Mouse (Mus musculus) liver, adult 2 months (tissue): ENCODE results near the gene Itprip. TPM values are rescaled to one million over a fixed set of nuclear protein-coding genes. Genes with fewer than 3 reads are reported as not detected.

Experiments
- DNase-seq: peaks from one replicate; pipeline ENCODE4 v3.0.0-alpha.2; 2011; ENCODE audit warnings: low read depth, low spot score; ENCODE audit errors: extremely low read depth
- H3K27ac ChIP-seq: fragments of 200-500 bp; replicated peaks from 2 replicates; pipeline ENCODE4 v1.5.1; 2012; ENCODE audit warnings: low read depth, mild to moderate bottlenecking, control low read depth, inconsistent platforms, low read length; ENCODE audit not compliant: insufficient read depth
- H3K27me3 ChIP-seq: fragments of 200-500 bp; 2 replicates; pipeline ENCODE4 v1.6.1; 2012; ENCODE audit warnings: mild to moderate bottlenecking, moderate library complexity, low read length, inconsistent platforms; ENCODE audit not compliant: control insufficient read depth, insufficient read depth
- H3K36me3 ChIP-seq: fragments of 200-500 bp; 2 replicates; pipeline ENCODE4 v1.6.1; 2012; ENCODE audit warnings: low read length, inconsistent platforms; ENCODE audit not compliant: control insufficient read depth, insufficient read depth
- H3K4me1 ChIP-seq: fragments of 200-500 bp; 2 replicates; pipeline ENCODE4 v1.6.1; 2011; ENCODE audit warnings: low read length; ENCODE audit not compliant: control insufficient read depth, insufficient read depth
- H3K4me3 ChIP-seq: fragments of 200-500 bp; 2 replicates; pipeline ENCODE4 v1.5.1; 2011; ENCODE audit warnings: low read depth, mild to moderate bottlenecking, control low read depth, low read length, moderate library complexity; ENCODE audit not compliant: insufficient read depth
- H3K79me2 ChIP-seq: fragments of 200-500 bp; 2 replicates; pipeline ENCODE4 v1.6.1; 2012; ENCODE audit warnings: inconsistent platforms, mild to moderate bottlenecking, low read length, moderate library complexity; ENCODE audit not compliant: control insufficient read depth, insufficient read depth
- H3K9ac ChIP-seq: fragments of 200-500 bp; 2 replicates; pipeline ENCODE4 v1.6.1; 2012; ENCODE audit warnings: low read depth, mild to moderate bottlenecking, control low read depth, inconsistent platforms, low read length
- CTCF ChIP-seq: fragments of 200-500 bp; IDR thresholded peaks from 2 replicates; pipeline ENCODE4 v1.5.1; 2011; ENCODE audit warnings: low read depth, low read length, control low read depth
- POLR2A ChIP-seq: fragments of 200-500 bp; IDR thresholded peaks from 2 replicates; pipeline ENCODE4 v1.6.1; 2011; ENCODE audit warnings: low read length, control low read depth; ENCODE audit not compliant: insufficient read depth; ENCODE audit errors: extremely low read depth
- WGBS: fragments of 180-500 bp; shearing (Covaris S2); methylation state at CpG from one replicate; pipeline ENCODE4 v1.1.7; 2018; 5-methylcytosine and 5-hydroxymethylcytosine counted together
- polyA plus RNA-seq: library from polyadenylated mRNA; depleted of rRNA; stranded (reverse); fragments of >200 nt; gene quantifications from 2 replicates; pipeline ENCODE4 v1.2.3, GENCODE M21; 2012; rRNA removed
- total RNA-seq: library from RNA; depleted of rRNA; stranded (reverse); fragments of >200 nt; gene quantifications from 2 replicates; pipeline ENCODE4 v1.2.3, GENCODE M21; 2014; rRNA removed

Itprip gene
- total and polyA plus RNA-seq, 2 experiments, result 0.51 to 0.65 TPM

DNA sequence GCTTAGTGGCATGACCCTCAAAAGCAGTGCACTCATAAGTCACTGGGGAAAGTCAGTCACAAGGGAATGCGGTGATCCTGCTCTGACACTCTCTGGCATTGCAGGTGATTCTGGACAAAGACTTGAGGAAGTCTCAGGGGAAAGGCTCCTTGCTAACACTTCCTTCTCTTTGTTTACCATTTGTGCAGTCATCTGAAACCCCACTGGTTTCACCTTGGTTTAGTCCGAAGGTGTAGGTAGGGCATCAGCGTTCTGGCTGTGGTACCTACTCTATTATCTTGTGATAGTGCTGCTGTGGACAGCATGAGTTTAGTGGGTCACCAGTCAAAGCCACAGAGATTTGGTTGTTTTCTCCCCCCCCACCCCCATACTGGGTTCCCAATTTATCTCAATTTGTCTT, 69.4 kb downstream of the Itprip start:
- WGBS, result 94% methylated on average over 3 of the region's 3 CpGs
- TF ChIP-seq POLR2A, result no peak
- TF ChIP-seq CTCF, result no peak
- H3K79me2 ChIP-seq, result no peaks in the 10 kb centered on the region
- H3K4me1 ChIP-seq, result peaks cover 3% of the 10 kb centered on the region; the same call in 1 of the 2 replicates
- no peak overlapping the region for H3K9ac ChIP-seq
- H3K4me3 ChIP-seq, result no peak overlapping the region
- no peak overlapping the region for H3K27ac ChIP-seq
- H3K27me3 ChIP-seq, result no peaks in the 10 kb centered on the region
- DNase-seq, result no peak
- no peaks in the 10 kb centered on the region for H3K36me3 ChIP-seq

Other genes starting within 250 kb of the Itprip start
- gene Col17a1, start 227.2 kb downstream of the Itprip start, total RNA-seq, result 0.09 and 0.27 TPM in 2 replicates
- gene Col17a1, start 227.2 kb downstream of the Itprip start, polyA plus RNA-seq, result 0.12 and 0.27 TPM in 2 replicates
- gene Sfr1, start 187.6 kb downstream of the Itprip start, total RNA-seq, result 13.4 and 13.7 TPM in 2 replicates
- 15.3 and 16.6 TPM in 2 replicates for gene Sfr1, start 187.6 kb downstream of the Itprip start, polyA plus RNA-seq
- gene Gsto1, start 64.3 kb downstream of the Itprip start, total RNA-seq, result 149 and 176 TPM in 2 replicates
- gene Gsto1, start 64.3 kb downstream of the Itprip start, polyA plus RNA-seq, result 116 and 123 TPM in 2 replicates
- gene Gsto2, start 53.8 kb downstream of the Itprip start, total RNA-seq, result 0.40 and 1.3 TPM in 2 replicates
- gene Gsto2, start 53.8 kb downstream of the Itprip start, polyA plus RNA-seq, result 0.32 TPM in 2 replicates
- gene Cfap43, start within 50 bp of the Itprip start, total RNA-seq, result not detected in 2 replicates
- gene Cfap43, start within 50 bp of the Itprip start, polyA plus RNA-seq, result not detected in 2 replicates
- not detected in 2 replicates for gene Cfap58, start 18.4 kb upstream of the Itprip start, total RNA-seq
- gene Cfap58, start 18.4 kb upstream of the Itprip start, polyA plus RNA-seq, result not detected in 2 replicates